Mouse (Mus musculus) limb, embryonic 14.5 days (tissue): Measurements from ENCODE around the gene Eif2ak4. TPM values are rescaled to one million over a fixed set of nuclear protein-coding genes. Genes with fewer than 3 reads are reported as not detected.

Source experiments
- ATAC-seq: fragments of 200-750 bp; cut with Nextera tagmentation; 2 replicates; pipeline ENCODE4 v1.8.0; 2017; ENCODE audit warnings: low read depth, moderate number of reproducible peaks, moderate TSS enrichment; ENCODE audit not compliant: low FRiP score
- DNase-seq: peaks from one replicate; pipeline ENCODE4 v3.0.0-alpha.2; 2015; ENCODE audit warnings: low spot score
- H3K27ac ChIP-seq: fragments of 300-500 bp; sonication (generic); replicated peaks from 2 replicates; pipeline ENCODE4 v1.5.1; 2014; ENCODE audit warnings: low read depth, mild to moderate bottlenecking, low read length, moderate library complexity, mixed read lengths
- H3K27me3 ChIP-seq: fragments of 300-500 bp; sonication (generic); 2 replicates; pipeline ENCODE4 v1.6.1; 2014; ENCODE audit warnings: low read length, mixed read lengths; ENCODE audit not compliant: control insufficient read depth, insufficient read depth
- H3K36me3 ChIP-seq: fragments of 300-500 bp; sonication (generic); 2 replicates; pipeline ENCODE4 v1.6.1; 2014; ENCODE audit warnings: mild to moderate bottlenecking, low read length, moderate library complexity, mixed read lengths; ENCODE audit not compliant: control insufficient read depth, insufficient read depth
- H3K4me1 ChIP-seq: fragments of 300-500 bp; sonication (generic); 2 replicates; pipeline ENCODE4 v1.6.1; 2014; ENCODE audit warnings: antibody characterized with exemption, low read length, mixed read lengths; ENCODE audit not compliant: control insufficient read depth, insufficient read depth
- H3K4me2 ChIP-seq: fragments of 300-500 bp; sonication (generic); replicated peaks from 2 replicates; pipeline ENCODE4 v1.6.1; 2014; ENCODE audit warnings: low read depth, mild to moderate bottlenecking, low read length, moderate library complexity; ENCODE audit not compliant: severe bottlenecking
- H3K4me3 ChIP-seq: fragments of 300-500 bp; sonication (generic); replicated peaks from 2 replicates; pipeline ENCODE4 v1.5.1; 2014; ENCODE audit warnings: low read length
- H3K9ac ChIP-seq: fragments of 300-500 bp; sonication (generic); 2 replicates; pipeline ENCODE4 v1.6.1; 2014; ENCODE audit warnings: mild to moderate bottlenecking, low read depth, low read length, moderate library complexity; ENCODE audit not compliant: severe bottlenecking
- H3K9me3 ChIP-seq: fragments of 300-500 bp; sonication (generic); 2 replicates; pipeline ENCODE4 v1.6.1; 2016; ENCODE audit warnings: low read length; ENCODE audit not compliant: control insufficient read depth
- POLR2A ChIP-seq: fragments of 200-500 bp; IDR thresholded peaks from 2 replicates; pipeline ENCODE4 v1.8.0; 2012; ENCODE audit warnings: inconsistent platforms, mild to moderate bottlenecking, moderate library complexity, borderline replicate concordance; ENCODE audit not compliant: insufficient read depth, insufficient read length; ENCODE audit errors: extremely low read depth
- WGBS: fragments of 180-500 bp; shearing (Covaris S2); extraction: QIAGEN DNeasy Blood & Tissue Kit; methylation state at CpG from one replicate; pipeline ENCODE4 v1.1.7; 2014; 5-methylcytosine and 5-hydroxymethylcytosine counted together
- polyA plus RNA-seq, 2 experiments: library from polyadenylated mRNA; depleted of rRNA in 1 of 2; stranded (reverse) in 1 of 2; unstranded in 1 of 2; fragments of >200 nt; fragmentation: Nextera tagmentation in 1 of 2; extraction: Ambion mirVana in 1 of 2; gene quantifications; 2 replicates each; pipeline versions ENCODE4 v1.2.1 to v1.2.3; 2012 to 2014

Gene Eif2ak4
- polyA plus RNA-seq, 2 experiments: 12.7 to 24.1 TPM

- ATAC-seq: peak; percentile 86
- Histone ChIP-seq H3K9ac (peak overlapping the region; percentile 34; the same call in 1 of the 2 replicates), H3K36me3 (no peaks in the 10 kb centered on the region), H3K9me3 (no peaks in the 10 kb centered on the region), H3K27me3 (no peaks in the 10 kb centered on the region), H3K27ac (peak overlapping the region; percentile 61; the same call in 1 of the 2 replicates), H3K4me3 (no peak overlapping the region), H3K4me1 (peaks cover 27% of the 10 kb centered on the region), H3K4me2 (peak overlapping the region; percentile 6; the same call in 1 of the 2 replicates)
- TF ChIP-seq POLR2A: no peak
- peak; percentile 80 for DNase-seq
- WGBS: 51% methylated on average over 18 of the region's 29 CpGs
These were observed 122.3 kb downstream of the Eif2ak4 start for GRCm38 (mm10) chr2:118510447-118511310.

DNA sequence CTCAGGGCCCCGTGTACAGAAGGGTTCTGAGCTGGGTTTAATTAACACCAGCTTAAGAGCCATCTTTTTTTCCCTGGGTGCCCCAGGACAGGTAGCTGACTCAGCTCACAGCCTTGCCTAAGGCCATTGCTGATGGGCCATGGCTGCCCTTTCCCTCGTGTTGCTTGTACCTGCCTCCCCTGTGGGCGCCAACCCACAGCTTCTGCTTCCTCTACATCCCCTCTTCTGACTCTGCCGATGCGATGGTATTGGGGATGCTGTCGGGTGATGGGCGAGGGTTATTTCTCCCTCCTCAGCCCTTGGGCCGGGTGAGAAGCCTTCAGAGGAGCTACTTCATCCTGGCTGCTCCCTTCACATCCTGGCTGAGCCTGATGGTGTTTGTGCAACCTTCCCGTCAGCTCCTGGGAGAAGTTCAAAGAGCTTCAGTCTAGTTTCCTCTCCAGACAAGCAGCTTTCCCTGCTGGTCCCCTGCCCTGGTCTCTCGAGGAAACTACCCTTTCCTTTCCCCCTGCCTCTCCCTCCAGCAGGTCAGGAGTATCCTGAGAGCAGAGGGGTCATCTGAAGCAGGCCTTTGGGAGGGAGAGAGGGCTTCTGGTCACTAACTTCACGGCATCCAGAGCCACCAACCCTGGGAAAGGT lies 123.5 kb downstream of the Eif2ak4 start:
- no peak overlapping the region for H3K4me3 ChIP-seq
- no peak for ATAC-seq
- TF ChIP-seq POLR2A: no peak
- H3K27ac ChIP-seq: no peak overlapping the region
- H3K4me2 ChIP-seq: no peak overlapping the region
- no peaks in the 10 kb centered on the region for H3K9me3 ChIP-seq
- H3K4me1 ChIP-seq: peaks cover 27% of the 10 kb centered on the region
- 41% methylated on average over 11 of the region's 11 CpGs for WGBS
- no peaks in the 10 kb centered on the region for H3K36me3 ChIP-seq
- DNase-seq: no peak
- H3K9ac ChIP-seq: no peak overlapping the region
- H3K27me3 ChIP-seq: no peaks in the 10 kb centered on the region

- Histone ChIP-seq H3K27ac (no peak overlapping the region), H3K4me3 (no peak overlapping the region), H3K4me2 (no peak overlapping the region), H3K27me3 (no peaks in the 10 kb centered on the region), H3K4me1 (peaks cover 27% of the 10 kb centered on the region), H3K9me3 (no peaks in the 10 kb centered on the region), H3K36me3 (no peaks in the 10 kb centered on the region), H3K9ac (no peak overlapping the region)
- no peak for TF ChIP-seq POLR2A
- WGBS: 72% methylated on average over 16 of the region's 16 CpGs
- no peak for DNase-seq
- ATAC-seq: no peak
These were observed 124.3 kb downstream of the Eif2ak4 start for GRCm38 (mm10) chr2:118512418-118513377.

GRCm38 (mm10) chr2:118520042-118520933 lies 131.9 kb downstream of the Eif2ak4 start:
- H3K4me1 ChIP-seq: peaks cover 33% of the 10 kb centered on the region

More at GRCm38 (mm10) chr2:118520042-118520933, 131.9 kb downstream of the Eif2ak4 start:
- TF ChIP-seq POLR2A: no peak
- Histone ChIP-seq H3K4me3 (no peak overlapping the region), H3K36me3 (no peaks in the 10 kb centered on the region), H3K27ac (peak overlapping the region; percentile 76), H3K4me2 (peak overlapping the region; percentile 26; the same call in 1 of the 2 replicates), H3K9me3 (no peaks in the 10 kb centered on the region), H3K27me3 (no peaks in the 10 kb centered on the region), H3K9ac (no peak overlapping the region)
- DNase-seq: peak; percentile 72
- ATAC-seq: peak; percentile 88
- WGBS: 28% methylated on average over 9 of the region's 9 CpGs
